Comparison of ENCODE assay signal across 42 mouse cellular contexts in genomic region chr5:17359394-17359999, GRCm38 (mm10). TPM values are rescaled to one million over a fixed set of nuclear protein-coding genes. Genes with fewer than 3 reads are reported as not detected.
"Had no signal": no experiment of that assay in that cellular context is flagged by ENCODE, and none has a peak within 500 bp of the region (broad histone marks: within the 10 kb centered on the region; RNA-seq: fewer than 3 reads in every experiment).

No protein-coding gene starts in this region.

- H3K4me2 ChIP-seq: heart, embryonic 12.5 days; hindbrain, embryonic 12.5 days; hindbrain, embryonic 14.5 days; limb, embryonic 13.5 days; limb, embryonic 15.5 days; liver, embryonic 13.5 days; liver, embryonic 15.5 days had no signal

- DNase-seq: gastrocnemius, postnatal 14 days; gastrocnemius, postnatal 36 days; heart, postnatal 10 days; heart, postnatal 4 days; kidney, adult 18-20 months; kidney, adult 8-10 months; kidney, postnatal 10 days; kidney, postnatal 25 days; kidney, postnatal 4 days; layer of hippocampus, adult 9-11 months; layer of hippocampus, postnatal 36 days; left cerebral cortex, postnatal 4 days; liver, embryonic 13.5 days had no signal

- H3K4me1 ChIP-seq: heart, embryonic 10.5 days; heart, embryonic 12.5 days; hindbrain, embryonic 10.5 days; hindbrain, embryonic 12.5 days; limb, embryonic 13.5 days; limb, embryonic 15.5 days; liver, embryonic 13.5 days; liver, embryonic 15.5 days had no signal

- H3K27ac ChIP-seq: heart, embryonic 10.5 days; hindbrain, embryonic 10.5 days; hindbrain, embryonic 12.5 days; hindbrain, embryonic 14.5 days; limb, embryonic 13.5 days; limb, embryonic 15.5 days; liver, embryonic 13.5 days; liver, embryonic 15.5 days had no signal

- H3K9ac ChIP-seq: heart, embryonic 12.5 days; hindbrain, embryonic 12.5 days; hindbrain, embryonic 14.5 days; limb, embryonic 13.5 days; limb, embryonic 15.5 days; liver, embryonic 13.5 days; liver, embryonic 15.5 days had no signal

- H3K36me3 ChIP-seq: heart, embryonic 10.5 days; heart, embryonic 12.5 days; hindbrain, embryonic 10.5 days; hindbrain, embryonic 12.5 days; limb, embryonic 13.5 days; limb, embryonic 15.5 days; liver, embryonic 13.5 days; liver, embryonic 15.5 days had no signal

- H3K9me3 ChIP-seq: heart, embryonic 10.5 days; heart, embryonic 12.5 days; hindbrain, embryonic 10.5 days; hindbrain, embryonic 12.5 days; limb, embryonic 13.5 days; limb, embryonic 15.5 days; liver, embryonic 13.5 days; liver, embryonic 15.5 days had no signal

- H3K27me3 ChIP-seq: heart, embryonic 12.5 days; hindbrain, embryonic 12.5 days; limb, embryonic 13.5 days; limb, embryonic 15.5 days; liver, embryonic 13.5 days; liver, embryonic 15.5 days had no signal

- ATAC-seq: hindbrain, embryonic 16.5 days had no signal

- H3K4me3 ChIP-seq: heart, embryonic 10.5 days; heart, embryonic 12.5 days; hindbrain, embryonic 10.5 days; hindbrain, embryonic 12.5 days; limb, embryonic 13.5 days; limb, embryonic 15.5 days; liver, embryonic 13.5 days; liver, embryonic 15.5 days had no signal

RNA-seq across cellular contexts. Expression of gene Speer4f2, which starts 13.5 kb away (rescaled TPM):
- total RNA-seq: gastrocnemius, adult 18-20 months; gastrocnemius, adult 8-10 months; gastrocnemius, postnatal 14 days; gastrocnemius, postnatal 36 days; heart, adult 8-10 months; heart, postnatal 10 days; heart, postnatal 25 days; heart, postnatal 4 days; layer of hippocampus, adult 18-20 months; layer of hippocampus, adult 8-10 months; layer of hippocampus, postnatal 14 days; layer of hippocampus, postnatal 36 days; left cerebral cortex, adult 18-20 months; left cerebral cortex, adult 8-10 months; left cerebral cortex, postnatal 10 days; left cerebral cortex, postnatal 25 days; left cerebral cortex, postnatal 4 days; liver, adult 2 months had no signal
- polyA plus RNA-seq: frontal cortex, adult 2 months; gonadal fat pad, adult 2 months; heart, embryonic 10.5 days; heart, embryonic 12.5 days; heart, embryonic 14.5 days; heart, embryonic 16.5 days; hindbrain, embryonic 10.5 days; hindbrain, embryonic 12.5 days; hindbrain, embryonic 14.5 days; hindbrain, embryonic 16.5 days; intestine, embryonic 14.5 days; kidney, embryonic 14.5 days; kidney, embryonic 16.5 days; limb, embryonic 11.5 days; limb, embryonic 13.5 days; limb, embryonic 15.5 days; liver, adult 2 months; liver, embryonic 13.5 days; liver, embryonic 15.5 days had no signal
